Mouse (Mus musculus) T-helper 1 cell (primary cell): ENCODE data around the gene Rab37.

Experiments used
- in situ Hi-C: fragments of 300-600 bp; cut with MboI, MseI; formaldehyde crosslinking; loops from one replicate; pipeline ENCODE4 v1.15.1; 2025; ENCODE audit warnings: high pct_unique_total_duplicates

The Rab37 gene

DNA sequence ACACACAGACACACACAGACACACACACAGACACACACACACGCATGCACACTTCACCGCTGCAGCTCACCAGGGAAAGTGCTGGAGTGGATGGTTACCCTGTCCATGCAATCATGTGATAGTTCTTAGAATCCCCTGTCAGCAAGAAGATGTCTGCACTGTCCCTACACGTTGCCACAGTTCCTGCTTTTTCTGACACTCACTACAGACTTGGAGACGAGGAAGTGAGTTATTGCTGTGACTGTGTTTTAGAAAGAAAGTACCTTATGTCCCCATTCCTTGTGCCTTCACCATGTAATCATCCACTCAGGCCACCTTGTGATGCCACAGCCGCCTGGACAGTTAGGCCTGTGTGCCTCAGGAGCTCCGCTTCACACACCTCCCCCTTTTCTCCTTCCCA, 98.1 kb downstream of the Rab37 start:
- in situ Hi-C loops, result no loop called here

DNA sequence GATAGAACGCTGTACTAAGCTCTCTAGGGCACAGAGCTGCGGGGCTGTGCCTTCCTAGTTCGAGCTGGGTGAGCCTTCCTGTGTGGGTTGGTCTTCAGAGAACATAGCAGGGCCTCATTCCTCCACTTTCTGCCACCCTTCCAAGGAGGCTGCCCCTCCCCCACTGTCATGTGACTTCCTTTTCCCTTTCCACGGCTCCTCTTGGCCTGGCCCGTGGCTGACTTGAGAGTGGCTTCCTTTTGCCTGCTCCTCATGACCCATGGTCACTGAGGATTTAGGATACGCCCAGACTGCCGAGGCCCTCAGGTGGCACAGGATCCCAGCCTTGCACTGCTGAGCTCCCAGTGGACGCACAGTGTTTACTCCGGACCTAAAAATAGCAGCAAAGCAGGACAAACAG, 100.9 kb downstream of the Rab37 start:
- in situ Hi-C loops, result no loop called here

DNA sequence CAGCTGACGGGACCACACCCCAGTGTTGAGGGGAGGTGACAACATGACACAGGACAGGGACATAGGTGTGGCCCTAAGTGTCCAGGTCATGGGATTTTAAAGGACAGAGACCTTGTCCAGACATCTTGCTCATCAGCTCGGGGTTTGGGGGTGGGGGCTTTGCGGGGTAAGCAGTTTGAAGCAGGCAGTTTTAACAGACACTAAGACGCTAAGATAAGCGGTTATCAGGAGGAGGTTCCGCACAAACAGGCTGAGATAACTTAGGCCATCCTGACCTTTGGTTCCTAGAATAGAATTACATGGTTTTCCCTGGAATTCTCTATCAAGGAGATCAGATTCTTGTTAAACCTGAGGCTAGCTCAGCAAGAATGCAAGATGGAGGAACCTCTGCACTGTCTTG, 103.5 kb downstream of the Rab37 start:
- in situ Hi-C loops, result no loop called here

DNA sequence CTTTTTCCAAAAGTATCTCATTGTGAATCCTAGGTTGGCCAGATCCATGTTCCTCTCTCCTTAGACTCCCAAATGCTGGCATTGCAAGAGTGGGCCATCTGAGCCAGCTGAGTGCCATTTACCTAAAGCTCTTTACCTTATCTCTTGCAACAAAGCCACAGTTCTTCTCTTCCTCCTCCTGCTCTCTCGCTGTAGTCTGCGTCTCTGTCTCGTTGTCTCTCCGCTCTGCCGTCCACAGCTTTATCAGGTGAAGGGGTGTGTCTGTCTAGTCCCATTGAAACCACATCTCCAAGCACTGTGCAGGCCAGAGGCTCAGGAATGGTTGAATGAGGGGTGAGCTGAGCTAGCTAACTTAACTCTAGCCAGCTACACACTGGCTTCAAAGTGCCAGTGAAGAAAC, 104.7 kb downstream of the Rab37 start:
- in situ Hi-C loops, result no loop called here

DNA sequence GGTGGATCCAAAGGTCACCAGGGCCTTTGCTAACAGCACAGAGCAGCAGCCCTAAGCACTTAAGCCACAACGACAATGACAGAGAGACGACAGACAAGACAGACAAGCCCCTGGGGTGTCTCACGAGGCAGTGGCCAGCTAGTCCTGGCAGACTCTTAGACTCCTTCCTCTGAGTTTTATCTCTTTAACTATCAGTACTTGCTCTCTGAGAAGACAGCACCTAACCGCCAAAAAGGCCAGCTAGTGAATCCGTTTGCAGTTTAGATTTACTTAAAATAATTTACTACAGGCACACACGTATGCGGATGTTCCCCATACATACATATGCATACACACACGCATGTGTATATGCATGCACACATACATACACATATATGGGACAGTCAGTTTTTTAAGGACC, 106.3 kb downstream of the Rab37 start:
- in situ Hi-C loops, result no loop called here

DNA sequence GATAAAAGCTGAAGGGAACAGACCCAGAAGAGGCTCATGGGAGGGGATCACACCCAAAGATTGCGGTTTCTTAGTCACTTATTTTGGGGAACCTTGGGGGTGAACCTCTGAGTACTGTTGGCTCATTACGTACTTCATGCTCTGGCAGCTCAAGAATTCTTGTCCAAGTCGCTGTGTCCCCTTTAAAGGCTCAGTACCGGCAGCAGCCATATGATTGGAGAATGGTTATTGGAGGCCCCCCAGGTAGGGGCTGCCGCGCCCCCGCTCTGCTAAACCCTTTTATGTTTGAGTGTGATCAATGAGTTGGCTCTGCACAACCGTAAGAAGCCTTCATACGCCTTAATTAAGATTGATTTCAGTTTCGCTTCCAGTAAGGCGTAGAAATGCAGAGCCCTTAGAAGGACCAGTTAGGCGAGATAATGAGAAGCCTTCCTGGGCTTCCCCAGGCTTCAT, 107.7 kb downstream of the Rab37 start:
- in situ Hi-C loops, result no loop called here

DNA sequence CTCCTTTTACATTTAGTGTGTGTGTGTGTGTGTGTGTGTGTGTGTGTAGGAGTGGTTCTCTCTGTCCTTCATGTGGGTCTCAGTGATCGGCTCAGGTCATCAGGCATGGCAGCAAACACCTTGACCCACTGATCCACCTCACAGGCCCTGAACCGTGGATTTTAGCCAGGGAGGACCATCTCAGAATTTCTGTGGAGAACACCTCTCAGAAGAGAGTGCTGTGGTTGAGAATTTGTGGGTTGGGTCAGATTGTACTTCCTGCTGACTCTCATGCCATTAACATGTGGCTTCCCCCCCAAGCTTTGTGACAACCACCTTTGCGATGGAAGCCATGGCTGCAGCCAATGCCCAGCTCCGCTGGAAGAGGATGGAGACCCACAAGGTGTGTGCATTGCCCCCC, 109.3 kb downstream of the Rab37 start:
- in situ Hi-C loops, result no loop called here

DNA sequence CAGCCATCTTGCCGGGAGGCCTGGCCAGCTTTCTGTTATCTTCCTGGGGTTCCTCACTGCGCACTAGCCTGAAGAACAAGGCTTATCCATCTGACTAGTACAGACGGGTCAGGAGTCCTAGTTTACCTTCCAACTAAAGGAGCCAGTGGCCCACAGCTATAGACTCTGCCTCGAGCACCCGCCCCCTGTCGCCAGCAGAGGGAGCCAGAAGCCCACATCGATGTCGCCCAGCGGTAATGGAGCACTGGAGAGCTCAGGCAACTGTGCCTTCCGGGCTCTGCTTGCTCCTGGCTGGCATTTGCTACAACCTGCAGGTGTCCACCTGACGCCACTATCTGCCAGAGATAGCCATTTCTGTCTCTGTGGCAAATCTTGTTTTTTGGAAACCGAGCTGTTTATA, 111.1 kb downstream of the Rab37 start:
- in situ Hi-C loops, result no loop called here

DNA sequence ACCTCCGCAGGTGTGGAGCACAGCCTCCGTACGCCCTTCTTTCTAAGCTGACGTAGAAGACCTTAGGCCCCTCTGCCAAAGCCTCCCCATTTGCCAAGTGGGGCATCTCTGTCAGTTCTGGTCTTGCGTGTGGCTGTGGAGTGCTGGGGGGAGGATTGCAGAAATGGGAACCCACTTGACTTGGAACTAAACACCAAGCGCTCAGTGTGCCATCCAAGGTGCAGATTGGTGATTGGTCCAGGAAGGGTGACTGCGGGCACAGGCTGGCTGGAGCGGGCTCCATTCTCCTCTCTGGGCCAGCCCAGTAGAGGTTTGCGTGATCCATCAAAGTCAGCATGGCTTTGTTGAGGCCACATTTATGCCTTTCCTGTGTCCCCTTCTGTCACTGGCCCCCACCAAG, 111.5 kb downstream of the Rab37 start:
- in situ Hi-C loops, result no loop called here

DNA sequence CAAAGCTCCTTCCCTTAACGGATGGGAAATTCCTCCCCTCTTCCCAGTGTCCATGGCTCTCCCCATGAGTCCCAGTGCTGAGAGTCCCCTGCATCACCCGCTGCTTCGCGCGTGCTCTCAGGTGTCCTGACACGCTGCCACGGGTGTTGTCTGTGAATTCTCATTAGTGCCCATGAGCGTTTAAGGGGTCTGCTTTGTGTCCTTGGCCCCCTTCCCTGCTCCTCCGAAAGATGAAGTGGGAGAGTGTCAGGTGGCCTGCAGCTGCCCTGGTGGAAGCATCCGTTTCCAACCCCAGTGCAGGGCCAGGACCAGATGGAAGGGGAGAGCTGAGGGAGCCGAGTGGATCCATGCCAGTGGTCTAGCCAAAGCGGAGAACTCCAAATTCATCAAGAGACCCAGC, 116.9 kb downstream of the Rab37 start:
- in situ Hi-C loops, result loop anchor here (5.0 kb wide), 1 partner anchor 54 kb away; no protein-coding TSS in a partner anchor

DNA sequence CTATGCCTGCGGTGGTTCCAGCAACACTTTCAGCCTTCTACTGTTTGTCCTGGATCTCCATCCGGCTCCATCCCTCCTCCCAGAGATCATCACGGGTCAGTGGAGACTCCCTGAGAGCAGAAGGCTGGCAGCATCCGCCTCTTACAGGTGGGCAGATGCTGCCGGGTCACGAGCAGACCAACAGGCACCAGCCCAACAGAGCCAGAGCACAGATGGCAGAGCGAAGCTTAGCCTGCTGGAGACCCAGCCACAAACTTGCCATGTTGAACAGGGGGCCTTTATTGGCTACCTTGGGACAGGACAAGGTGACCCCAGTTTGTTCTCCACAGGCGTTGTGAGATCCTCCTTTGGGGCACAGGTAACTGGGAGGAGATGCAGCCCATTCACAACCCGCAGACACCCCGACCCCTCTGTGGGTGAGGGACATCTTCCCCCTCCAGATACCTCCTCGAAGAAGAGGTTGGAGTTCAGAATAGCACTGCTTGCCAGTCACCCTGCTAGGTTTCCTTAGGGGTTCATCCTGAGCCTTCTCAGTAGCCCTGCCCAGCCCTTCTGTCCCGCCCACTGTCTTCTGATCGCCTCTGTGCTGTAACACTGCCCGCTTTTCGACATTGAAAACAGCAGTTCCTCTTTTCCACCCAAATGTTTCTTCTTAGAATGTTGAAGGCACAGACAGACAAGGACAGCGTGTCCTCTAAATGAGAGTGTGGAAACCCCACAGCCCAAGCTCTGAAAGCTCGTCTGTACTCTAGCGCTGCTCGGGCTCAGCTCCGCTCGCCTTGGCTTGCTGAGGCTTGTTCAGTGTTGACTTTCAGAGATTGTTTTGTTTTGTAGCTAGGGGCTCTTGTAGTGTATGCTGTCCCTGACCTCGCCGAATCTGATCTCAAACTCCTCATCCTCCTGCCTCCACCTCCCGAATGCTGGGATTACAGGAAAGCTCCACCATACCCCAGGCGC, 117.8 kb downstream of the Rab37 start:
- in situ Hi-C loops, result loop anchor here (5.0 kb wide), 1 partner anchor 53 kb away; no protein-coding TSS in a partner anchor

DNA sequence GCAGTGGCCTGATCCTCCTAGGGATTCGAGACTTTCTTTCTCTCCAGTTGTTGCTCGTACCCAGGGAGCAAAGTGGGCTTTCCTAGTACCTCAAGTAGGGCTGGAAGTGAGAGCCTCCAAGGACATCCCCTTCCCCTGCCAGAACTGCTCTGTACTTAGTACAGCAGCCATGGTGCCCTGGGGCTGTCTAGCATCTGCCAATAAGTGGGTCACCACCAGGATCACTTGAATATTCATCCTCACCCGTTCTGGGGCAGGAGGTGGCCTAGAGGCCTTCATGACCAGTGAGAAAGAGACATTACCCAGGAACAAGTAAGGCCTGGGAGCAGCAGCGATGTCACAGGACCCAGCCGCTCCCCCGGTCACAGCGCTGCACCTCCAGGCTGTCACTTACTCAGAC, 118.7 kb downstream of the Rab37 start:
- in situ Hi-C loops, result loop anchor here (5.0 kb wide), 1 partner anchor 52 kb away; no protein-coding TSS in a partner anchor
